Mouse (Mus musculus) embryo, embryonic 9.5 days (tissue): ENCODE results near the gene Trmo.
A peak's percentile ranks its signal among the peaks of the same experiment; 100 is the strongest.

Experiments
- DNase-seq: peaks from one replicate; pipeline ENCODE4 v3.0.0-alpha.2; 2017; ENCODE audit errors: extremely low spot score

Gene Trmo

DNA sequence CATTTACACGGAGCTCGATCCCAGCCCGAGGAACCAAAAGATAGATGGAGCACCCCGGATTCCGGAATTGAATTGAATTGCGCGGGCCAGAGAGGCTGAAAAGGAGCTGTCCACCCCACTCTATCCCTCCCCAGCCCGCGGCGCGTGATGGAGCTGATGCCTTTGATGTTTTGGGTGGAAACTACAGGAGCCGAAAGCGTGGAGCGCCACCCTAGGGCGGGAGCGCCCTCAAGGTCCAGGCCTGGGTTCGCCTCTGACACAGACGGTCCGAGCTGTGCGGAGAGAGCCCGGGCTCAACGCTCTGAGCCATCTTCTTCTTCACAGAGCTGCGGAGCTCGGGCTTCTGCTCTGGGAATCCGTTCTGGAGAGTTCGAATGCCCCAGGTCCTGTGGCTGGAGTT is 49.7 kb downstream of the Trmo start:
- peak; percentile 26 for DNase-seq

DNA sequence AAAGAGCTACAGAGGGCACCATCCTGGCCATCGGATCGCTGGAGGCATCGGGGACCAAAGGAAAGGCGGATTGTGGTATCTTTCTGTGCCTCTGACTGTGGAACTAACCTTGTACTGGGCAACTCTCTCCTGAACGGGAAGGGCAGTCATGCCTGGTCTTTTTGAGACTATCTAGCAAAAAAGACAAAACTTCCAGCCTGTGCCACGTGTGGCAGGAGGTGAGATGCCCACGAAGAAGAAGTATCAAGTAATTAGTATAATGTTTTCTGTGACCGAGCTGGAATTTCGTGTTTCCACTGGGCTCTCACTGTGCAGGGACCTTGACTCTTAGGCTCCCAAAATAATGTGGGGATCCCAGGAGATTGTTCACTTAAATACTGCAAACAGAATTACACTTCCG is 50.2 kb downstream of the Trmo start:
- no peak for DNase-seq

DNA sequence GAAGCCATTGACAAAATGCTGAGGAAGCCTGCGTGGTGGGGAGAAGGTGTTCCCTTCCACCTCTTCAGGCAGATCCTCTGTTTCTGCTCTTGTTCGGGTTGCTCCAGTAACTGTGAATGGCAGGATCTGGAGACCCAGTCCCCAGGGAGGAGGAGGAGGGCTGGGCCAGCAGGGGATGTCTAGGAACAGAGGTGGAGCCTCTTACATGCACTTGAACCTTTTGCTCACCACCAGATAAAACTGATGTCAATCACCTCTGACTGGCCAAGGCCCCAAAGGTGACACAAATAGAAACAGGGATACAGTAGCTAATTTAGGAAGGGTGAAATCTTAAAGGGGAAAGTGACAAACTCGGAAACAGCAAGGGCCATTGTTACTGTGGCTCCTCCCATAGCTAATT is 51.2 kb downstream of the Trmo start:
- DNase-seq: no peak

DNA sequence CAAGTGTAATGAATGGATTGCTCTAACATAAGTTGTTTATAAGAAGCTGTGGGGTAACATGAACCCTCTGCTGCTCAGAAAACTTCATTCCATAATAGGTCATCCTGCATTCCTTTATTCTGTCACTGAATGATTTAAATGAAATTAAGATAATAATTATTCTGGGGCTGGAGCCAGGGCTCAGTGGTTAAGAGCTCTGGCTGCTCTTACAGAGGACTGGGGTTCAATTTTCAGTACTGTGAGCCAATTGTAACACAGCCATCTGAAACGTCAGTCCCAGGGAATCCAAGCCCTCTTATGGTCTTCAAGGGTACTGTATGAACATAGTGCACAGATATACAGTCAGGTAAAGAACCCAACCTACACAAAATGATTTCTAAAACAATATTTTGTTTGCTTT is 53.4 kb downstream of the Trmo start:
- no peak for DNase-seq

DNA sequence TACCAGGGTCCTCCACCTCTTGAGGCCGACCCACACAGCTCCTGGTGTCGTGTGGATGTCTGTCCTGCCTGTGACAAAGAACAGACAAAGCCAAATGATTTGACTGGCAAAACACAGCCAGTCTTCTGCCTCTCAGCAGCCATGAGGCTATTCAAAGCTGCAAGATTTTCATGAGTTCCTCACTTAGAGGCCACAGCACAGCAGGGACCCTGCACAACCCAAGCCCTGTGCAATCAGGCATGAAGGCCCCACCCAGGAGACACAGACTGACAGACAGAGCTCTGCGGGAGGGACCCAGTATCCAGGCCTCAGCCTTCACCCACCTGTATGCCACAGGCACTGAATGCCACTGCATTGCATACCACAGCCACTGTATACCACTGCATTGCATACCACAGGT is 60.3 kb downstream of the Trmo start:
- DNase-seq: no peak
